Mouse (Mus musculus) brain, embryonic 14.5 days (tissue): Measurements from ENCODE around the gene Calml4. TPM values are rescaled to one million over a fixed set of nuclear protein-coding genes. Genes with fewer than 3 reads are reported as not detected.

ENCODE experiments used
- DNase-seq: peaks from one replicate; pipeline ENCODE4 v3.0.0-alpha.2; 2011; ENCODE audit warnings: low read depth
- CTCF ChIP-seq: fragments of 200-500 bp; IDR thresholded peaks from 2 replicates; pipeline ENCODE4 v1.5.1; 2012; ENCODE audit warnings: inconsistent platforms, mild to moderate bottlenecking, moderate library complexity, borderline replicate concordance; ENCODE audit not compliant: insufficient read depth, insufficient read length; ENCODE audit errors: extremely low read depth
- POLR2A ChIP-seq: fragments of 200-500 bp; IDR thresholded peaks from 2 replicates; pipeline ENCODE4 v1.6.1; 2012; ENCODE audit warnings: mild to moderate bottlenecking, inconsistent platforms, borderline replicate concordance; ENCODE audit not compliant: poor library complexity, insufficient read depth, insufficient read length, severe bottlenecking; ENCODE audit errors: extremely low read depth
- polyA plus RNA-seq: library from polyadenylated mRNA; depleted of rRNA; stranded (reverse); fragments of >200 nt; gene quantifications from 2 replicates; pipeline ENCODE4 v1.2.3, GENCODE M21; 2012; rRNA removed

Gene Calml4
- 6.8 and 13.3 TPM in 2 replicates for polyA plus RNA-seq

- TF ChIP-seq POLR2A: no peak
- DNase-seq: peak; percentile 59
Measured at GRCm38 (mm10) chr9:62857719-62858261, at the start of gene Calml4. Calml4 (plus strand) TSS chr9:62858080.

- no peak for TF ChIP-seq CTCF
- no peak for TF ChIP-seq POLR2A
- DNase-seq: no peak
Measured at GRCm38 (mm10) chr9:62810095-62810494, 47.8 kb upstream of the Calml4 start.

DNA sequence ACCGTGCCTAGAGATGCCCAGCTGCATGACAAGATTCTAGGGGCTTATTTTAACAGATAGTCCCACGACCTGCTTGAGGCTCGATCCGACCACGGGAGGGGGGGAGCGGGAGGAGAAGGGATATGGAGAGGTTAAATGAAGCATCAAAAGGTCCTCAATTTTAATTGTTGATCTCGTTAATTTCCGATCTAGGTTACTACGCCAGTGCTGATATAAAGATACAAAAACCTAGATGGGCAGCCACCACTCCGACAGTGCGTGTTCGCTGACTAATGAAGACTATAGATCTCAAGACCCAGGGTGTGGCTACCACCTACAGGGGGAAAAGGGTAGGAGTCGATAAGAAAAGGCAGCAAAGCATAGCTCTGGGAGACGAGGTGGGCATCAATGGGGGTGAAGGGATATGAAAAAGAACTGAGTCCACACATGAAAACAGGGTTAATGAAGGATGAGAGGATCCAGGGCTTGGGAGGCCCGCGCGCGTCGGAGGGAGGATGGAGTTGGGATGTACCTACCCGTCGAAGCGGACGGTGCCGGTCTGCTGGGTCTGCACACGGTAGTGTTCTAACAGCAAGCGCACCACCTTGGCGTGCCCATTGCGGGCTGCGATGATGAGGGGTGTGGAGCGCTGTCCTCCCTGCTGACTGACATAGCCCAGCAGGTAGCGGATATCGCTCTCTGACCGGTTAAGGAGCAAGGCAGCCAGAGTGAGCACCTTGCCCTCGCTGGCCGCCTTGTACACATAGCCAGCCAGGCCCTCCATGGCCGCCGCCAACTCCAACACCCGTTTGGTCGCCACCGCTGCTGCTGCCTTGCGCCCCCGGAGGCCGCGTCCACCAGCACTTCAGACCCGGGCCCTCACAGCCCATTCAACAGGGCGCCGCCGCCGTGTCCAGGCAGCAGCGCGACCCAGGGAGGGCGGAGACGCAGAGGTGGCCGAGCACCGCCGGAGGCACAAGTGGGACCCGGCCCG is 47.1 kb upstream of the Calml4 start:
- DNase-seq: peak; percentile 66
- TF ChIP-seq CTCF (peak; percentile 19; the same call in 1 of the 2 replicates), POLR2A (no peak)

DNA sequence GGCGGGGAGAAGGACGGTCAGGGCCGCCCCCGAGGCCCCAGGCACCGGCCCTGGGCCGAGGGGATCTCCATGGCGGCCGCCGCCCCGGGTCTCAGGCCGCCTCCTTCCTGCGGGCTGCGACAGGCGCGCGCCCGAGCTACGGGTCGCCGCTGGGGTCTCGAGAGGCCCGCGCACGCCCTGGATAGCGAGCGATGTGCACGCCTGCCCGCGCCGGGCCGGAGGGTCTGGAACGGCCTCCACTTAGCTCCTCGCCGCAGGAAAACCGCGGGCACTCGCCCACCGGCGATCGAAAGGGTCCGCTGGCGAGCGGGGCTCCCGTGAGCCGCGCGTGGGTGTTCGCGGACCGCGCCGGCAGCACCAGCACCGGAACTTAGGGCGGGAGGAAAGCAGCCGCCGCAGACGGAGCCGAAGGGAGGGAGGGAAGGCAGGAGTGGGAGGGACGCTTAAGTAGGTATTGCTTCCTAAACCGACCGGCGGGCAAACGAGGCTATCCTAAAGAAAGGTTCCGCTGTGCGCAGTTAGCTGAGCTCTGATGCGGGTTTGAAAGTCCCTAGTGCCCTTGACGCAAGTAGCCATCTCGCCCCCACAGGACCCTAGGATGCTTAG is 46.3 kb upstream of the Calml4 start, which contains the start of gene Fem1b:
Gene Fem1b (minus strand): TSS at position 419 of the 606 bp plus-strand sequence.
- TF ChIP-seq CTCF (no peak), POLR2A (peak; percentile 58)
- peak; percentile 98 for DNase-seq

GRCm38 (mm10) chr9:62812216-62813049 is 45.4 kb upstream of the Calml4 start:
- peak; percentile 72 for DNase-seq
- TF ChIP-seq CTCF (no peak), POLR2A (no peak)

GRCm38 (mm10) chr9:62814751-62815150 is 43.1 kb upstream of the Calml4 start:
- DNase-seq: no peak
- TF ChIP-seq POLR2A: no peak
- no peak for TF ChIP-seq CTCF

GRCm38 (mm10) chr9:62816323-62817098 is 41.4 kb upstream of the Calml4 start:
- no peak for DNase-seq
- TF ChIP-seq CTCF (no peak), POLR2A (no peak)

GRCm38 (mm10) chr9:62817099-62817571 is 40.7 kb upstream of the Calml4 start:
- TF ChIP-seq POLR2A (no peak), CTCF (no peak)
- peak; percentile 71 for DNase-seq

DNA sequence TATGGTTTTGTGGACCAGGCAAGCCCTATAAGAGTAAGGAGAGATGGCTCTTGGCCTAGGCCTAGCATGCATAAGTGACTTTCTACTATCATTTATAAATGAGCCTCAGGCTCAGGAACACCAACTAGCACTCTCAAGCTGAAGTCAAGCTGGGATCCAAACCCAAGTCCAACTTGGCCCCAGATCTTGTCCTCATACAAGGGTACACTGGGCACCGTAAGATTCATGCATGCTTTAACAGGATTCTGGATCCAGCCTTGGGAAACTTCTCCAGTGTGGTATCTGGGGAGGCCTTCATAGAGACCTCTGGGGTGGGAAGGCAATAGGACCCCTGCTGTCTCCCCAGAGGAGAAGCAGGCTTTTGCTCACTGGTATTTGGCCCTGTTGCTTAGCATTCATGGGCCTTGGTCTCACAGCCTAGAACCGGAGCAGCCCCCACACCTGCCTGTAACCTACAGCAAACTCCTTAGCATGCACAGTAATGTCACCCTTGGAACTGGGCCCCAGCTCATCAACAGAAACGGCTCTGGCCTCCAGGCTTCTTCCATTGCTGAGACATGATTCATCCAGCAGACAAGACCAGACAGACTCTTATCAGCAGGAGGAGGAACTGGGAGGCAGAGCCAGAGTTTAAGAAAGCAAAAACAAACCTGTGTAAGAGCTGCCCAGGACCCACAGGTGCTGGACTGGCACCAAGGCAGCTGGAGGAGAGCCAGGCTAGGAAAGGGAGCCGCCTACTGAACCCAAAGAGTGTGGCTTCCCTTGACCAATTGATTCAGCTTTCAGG is 39.9 kb upstream of the Calml4 start:
- no peak for DNase-seq
- TF ChIP-seq POLR2A: no peak
- no peak for TF ChIP-seq CTCF
